Mouse (Mus musculus): Measurements from ENCODE around the gene Fhl3.

Fhl3 gene

DNA sequence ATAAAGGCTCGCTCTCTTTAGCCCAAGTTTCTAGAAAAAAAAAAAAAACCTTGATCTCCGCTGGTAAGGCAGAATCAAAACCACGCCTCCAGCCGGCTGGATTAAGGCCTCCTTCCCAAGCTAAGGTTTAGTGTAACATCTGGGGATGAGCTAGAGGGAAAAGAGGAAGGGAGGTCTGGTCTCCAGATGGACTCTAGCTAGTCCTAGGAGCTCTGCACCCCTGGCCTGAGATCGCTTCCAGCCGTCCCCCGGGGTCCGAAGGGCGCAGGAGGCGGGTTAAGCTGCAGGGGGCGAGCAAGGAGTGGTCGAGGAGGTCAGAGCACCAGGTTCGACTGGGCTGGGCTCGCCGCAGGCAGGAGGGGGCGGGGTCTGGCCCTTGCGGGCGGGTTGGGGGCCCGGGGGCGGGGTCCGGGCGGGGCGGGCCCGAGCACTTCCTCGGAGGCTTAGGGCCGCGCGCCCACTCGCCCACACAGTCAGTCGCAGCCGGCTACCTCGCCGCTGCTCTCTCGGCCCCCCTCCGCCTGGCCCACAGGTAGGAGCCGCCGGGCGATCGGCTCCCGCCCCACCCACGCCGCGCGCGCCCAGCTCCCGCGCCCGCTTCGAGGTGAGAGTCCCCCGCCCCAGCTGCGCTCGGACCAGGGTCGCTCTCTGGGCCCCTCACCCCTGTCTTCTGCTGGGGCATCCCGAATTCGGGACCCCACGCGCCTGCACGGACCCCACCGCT lies at the start of gene Fhl3:
Gene Fhl3 (plus strand): TSS at position 454 of the 724 bp plus-strand sequence.
- no peak for DNase-seq (ENCODE audit: low read depth)

DNA sequence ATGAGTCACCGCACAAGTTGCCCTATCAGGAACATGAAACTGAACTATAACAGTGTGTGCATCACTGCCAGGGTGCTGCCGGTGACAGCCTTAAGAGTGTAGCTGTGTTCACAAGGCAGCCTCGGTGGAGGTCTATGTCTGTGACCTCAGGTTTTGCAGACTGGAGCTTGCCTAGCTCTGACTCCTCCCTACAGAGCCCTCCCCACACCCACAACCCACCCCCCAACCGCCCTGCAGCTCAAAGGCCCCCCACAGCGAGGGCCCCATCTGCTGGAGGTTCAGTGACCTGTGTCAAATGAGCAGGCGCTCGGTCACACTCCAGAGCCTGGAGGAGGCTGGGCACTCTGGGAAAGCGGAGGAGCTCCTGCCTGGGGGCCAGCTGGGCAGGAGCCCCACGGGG lies 47.6 kb upstream of the Fhl3 start:
- no peak for DNase-seq (ENCODE audit: low read depth)

DNA sequence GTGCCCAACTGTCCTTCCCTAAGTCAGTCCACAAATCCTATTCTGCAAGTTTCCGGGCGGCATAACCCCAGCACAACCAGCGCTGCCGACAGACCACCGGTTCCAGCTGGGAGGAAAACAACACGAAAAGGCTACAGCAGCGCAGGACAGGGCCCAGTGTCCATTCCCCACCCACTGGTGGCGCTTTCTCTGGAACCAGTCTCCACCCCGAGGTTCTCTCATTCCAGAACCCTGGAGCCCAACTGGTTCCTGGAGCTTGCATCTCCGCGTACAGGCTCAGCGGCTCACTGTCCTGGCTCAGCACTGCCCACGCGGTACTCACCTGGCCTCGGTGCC lies 44.0 kb upstream of the Fhl3 start, which contains the start of gene Pou3f1:
Gene Pou3f1 (plus strand): TSS at position 290 of the 336 bp plus-strand sequence.
- DNase-seq (ENCODE audit: low read depth): no peak

DNA sequence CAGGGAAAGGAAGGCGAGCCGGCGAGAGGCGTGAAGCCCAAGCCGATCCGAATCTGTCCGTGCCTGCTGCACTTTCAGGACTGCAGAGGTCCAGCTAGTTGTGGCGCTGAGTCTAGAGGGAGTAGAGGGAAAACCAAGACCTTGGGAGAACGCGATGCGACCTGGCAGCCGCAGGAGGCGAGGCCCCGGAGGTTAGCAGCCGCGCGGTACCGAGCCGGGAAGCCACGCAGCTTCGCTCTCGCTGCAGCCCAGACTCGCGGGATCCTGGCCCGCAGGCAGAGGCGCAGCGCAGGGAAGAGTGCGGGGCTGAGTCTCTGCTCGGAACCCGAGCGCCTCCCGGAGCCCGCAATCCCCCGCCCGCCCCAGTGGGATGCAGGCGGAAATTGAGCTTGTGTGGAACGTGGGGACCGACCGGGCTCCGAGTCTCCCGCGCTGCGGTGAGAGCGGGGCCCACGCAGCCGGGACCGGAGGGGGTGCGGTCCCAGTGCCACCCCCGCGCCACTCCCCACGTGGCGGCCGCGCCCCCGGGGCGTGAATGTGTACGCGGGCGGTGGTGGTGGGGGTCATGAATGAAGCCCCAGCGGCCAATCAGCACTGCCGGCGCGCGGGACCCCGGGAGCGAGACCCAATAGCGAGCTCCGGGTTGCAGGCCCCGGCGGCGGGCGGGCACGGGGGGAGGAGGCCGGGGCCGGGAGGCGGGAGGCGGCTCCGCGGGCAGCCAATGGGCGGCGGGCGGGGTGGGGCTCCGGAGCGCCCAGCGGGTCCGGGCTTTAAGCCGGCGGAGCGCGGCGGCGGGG lies 43.4 kb upstream of the Fhl3 start:
- peak; percentile 43 for DNase-seq (ENCODE audit: low read depth)

DNA sequence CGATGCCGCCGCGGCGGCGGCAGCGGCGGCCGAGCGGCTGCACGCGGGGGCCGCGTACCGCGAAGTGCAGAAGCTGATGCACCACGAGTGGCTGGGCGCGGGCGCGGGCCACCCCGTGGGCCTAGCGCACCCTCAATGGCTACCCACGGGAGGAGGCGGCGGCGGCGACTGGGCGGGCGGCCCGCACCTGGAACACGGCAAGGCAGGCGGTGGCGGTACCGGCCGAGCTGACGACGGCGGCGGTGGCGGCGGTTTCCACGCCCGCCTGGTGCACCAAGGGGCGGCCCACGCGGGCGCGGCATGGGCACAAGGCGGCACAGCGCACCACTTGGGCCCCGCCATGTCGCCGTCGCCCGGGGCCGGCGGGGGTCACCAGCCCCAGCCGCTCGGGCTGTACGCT lies 42.7 kb upstream of the Fhl3 start:
- no peak for DNase-seq (ENCODE audit: low read depth)

DNA sequence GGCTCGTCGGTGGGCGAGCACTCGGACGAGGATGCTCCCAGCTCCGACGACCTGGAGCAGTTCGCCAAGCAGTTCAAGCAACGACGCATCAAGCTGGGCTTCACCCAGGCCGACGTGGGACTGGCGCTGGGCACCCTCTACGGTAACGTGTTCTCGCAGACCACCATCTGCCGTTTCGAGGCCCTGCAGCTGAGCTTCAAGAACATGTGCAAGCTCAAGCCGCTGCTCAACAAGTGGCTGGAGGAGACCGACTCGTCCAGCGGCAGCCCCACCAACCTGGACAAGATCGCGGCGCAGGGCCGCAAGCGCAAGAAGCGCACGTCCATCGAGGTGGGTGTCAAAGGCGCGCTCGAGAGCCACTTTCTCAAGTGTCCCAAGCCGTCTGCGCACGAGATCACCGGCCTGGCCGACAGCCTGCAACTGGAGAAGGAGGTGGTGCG lies 42.1 kb upstream of the Fhl3 start:
- DNase-seq (ENCODE audit: low read depth): no peak

DNA sequence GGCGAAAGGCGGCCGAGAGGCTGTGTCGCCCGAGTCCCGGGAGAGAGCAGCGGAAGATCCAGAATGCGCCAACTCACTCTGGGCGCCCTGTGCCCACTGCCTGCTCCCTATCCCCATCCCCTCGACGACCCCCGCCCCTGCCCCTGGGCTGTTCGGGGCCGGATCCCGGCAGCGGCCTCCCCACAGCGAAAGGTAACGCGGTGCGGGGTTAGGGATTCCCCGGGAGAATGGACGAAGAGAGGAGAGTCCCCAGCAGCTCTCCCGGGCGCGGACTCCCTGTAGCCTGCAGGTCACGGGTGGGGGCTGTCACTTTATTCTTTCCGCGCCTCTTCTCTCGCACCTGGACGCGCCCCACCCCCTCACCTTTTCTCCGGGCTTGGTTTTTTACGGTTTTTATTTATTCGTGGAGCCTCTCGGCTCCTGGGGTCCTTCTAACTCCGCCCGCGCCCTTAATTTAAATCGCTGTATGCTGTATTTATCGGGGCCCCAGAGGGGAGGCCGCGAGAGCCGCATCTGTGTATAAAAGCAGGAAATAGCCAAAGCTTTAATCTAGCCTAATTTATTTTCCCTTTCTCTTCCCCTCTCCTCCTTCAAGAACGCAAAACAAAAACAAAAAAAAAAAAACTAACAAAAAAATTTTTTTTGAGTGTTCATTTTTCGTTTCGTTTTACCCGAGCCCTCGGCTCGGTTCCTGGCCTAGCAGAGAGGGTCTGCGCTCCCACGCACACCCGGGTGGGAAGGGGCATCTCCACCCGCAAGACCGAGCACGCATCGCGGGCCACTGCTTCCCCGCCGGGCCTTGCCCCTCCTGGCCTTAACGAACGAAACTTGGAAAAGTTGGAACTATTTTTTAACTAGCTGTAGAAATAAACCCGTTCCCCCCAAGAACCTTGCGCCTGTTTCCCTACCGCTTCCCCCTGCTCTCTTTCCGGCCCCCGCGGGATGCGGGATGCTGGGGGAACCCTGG lies 41.0 kb upstream of the Fhl3 start:
- no peak for DNase-seq (ENCODE audit: low read depth)

DNA sequence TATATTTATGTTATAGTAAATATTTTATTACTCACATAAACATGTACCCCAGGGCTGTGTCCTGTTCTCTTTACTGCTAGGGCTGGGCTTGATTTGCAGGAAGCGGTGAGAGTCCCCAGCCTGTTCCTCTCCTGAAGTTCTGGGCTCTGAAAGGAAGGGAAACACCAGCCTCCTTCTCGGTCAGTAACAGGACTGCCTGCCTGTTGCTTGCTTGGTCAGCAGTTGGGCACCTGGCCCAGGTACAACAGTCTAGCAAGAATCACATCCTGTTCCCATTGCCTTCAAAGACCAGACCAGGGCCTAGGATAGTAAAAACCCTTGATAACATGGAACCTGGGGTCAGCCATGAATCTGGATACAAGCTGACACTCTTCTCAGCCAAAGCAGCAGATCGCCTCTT lies 39.9 kb upstream of the Fhl3 start:
- no peak for DNase-seq (ENCODE audit: low read depth)

DNA sequence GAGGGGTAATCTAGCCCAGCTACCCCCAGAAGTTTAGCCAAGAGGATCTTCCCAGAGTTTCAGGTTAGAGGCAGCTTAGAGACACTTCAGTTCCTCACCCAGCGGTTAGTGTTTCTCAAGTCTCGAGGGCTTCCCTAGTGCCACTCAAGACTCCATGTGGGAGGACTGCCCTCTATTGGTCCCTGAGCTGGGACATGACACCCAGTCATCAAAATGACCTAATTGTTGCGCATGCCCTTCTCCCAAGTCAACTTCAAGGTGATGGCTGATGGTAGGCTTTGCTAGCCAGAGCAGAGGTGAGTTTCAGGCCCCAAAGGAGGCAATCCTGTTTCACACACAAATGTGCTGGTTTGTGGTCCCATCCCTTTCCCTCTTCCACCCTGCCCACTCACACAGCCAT lies 37.5 kb upstream of the Fhl3 start:
- DNase-seq (ENCODE audit: low read depth): no peak

DNA sequence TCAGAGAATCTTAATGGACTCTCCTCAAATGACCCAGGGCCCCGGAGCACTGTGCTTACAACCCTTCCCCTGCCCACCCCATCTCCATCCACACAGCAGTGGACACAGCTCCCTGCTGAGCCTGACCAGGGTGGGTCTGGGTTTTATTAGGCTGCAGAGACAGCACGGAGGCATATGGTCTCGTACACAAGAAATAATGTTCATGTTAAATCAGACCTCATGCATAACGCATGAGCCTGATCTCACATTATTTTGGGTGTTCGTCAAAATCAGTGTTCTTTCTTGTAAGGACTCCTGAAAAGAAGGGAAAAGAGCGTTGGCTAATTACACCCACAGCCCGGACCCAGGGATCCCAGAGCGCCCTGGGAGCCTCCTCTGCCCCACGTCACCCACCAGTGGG lies 36.3 kb upstream of the Fhl3 start:
- no peak for DNase-seq (ENCODE audit: low read depth)

DNA sequence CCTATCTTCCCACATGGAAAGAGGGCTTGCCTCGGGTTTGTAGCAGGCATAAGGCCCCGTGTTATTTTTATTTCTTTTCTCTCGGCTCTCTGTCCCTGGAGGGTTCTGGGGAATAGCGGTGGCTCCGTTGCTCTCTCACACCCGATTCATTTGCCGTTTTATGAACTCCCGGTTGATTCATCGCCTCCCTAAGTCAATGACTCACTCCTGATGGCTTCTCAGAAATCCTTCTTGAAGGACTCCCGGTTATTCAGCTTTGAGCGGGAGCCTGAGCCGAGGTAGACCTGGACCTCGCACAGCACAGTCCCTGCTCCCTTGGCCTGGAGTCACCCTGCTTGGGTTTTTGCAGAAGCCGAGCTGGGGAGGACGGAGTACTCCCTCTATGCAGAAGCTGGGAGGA lies 35.9 kb upstream of the Fhl3 start:
- DNase-seq (ENCODE audit: low read depth): no peak

DNA sequence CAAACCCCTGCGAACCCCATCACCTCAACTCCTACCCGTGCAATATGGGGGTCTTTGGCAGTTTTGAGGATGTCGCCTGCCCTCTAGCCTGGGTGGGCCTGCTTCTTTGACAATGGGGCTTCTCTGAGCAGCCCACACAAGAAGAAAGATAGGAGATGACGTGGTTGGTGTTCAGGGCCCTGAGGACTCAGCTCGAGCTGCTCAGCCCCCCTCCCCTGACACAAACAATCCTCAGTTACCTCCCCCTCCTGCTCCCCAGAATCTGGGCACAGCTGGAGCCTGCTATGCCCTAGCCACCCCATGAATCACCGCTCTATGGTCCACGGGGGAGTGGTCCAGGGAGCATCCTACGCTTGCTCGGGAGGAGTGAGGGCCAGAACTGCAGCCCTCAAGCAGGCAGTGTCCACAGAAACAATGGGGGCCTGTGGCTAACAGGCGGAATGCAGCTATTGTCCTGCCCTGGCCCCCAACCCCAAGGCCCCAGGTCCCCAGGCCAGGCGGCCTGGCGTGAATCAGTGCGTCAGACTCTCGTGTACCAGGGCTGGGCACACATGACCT lies 32.9 kb upstream of the Fhl3 start:
- DNase-seq (ENCODE audit: low read depth): no peak

DNA sequence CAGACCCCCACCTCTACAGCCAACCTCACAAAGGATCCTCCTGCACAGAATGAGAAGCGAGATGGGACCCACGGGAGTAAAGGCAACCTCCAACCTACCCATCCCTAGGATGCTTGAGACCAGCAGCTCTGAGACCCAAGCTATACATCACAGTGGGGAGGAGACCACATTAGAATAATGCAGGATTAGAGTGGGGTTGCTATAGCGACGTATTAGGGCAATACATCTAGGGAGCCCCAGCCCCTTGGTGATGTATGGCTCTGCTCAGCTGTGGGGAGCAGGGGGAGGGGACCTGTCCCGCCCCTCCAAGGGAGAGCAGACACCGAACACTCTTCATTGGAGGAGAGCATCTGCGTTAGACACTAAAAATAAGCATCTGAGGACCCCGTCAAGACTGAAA lies 32.4 kb upstream of the Fhl3 start:
- no peak for DNase-seq (ENCODE audit: low read depth)

DNA sequence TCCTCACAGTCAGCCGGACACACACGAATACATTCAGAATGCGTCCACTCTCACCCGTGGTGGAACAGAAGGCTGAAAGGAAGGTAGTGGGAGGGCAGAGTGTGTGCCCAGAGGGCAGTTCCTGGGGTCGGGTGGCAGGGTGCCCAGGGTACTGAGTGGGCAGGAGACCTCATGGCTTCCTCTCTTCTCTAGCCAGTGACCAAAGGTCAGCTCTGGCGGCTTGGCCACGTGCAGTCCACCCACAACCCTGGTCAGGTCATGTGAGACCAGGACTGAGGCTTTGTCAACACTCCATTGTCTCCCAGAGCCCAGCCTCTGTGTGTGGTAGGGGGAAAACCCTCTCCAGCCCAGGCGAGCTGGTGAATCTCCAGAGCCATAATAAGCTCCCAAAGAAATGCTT lies 30.3 kb upstream of the Fhl3 start:
- no peak for DNase-seq (ENCODE audit: low read depth)

DNA sequence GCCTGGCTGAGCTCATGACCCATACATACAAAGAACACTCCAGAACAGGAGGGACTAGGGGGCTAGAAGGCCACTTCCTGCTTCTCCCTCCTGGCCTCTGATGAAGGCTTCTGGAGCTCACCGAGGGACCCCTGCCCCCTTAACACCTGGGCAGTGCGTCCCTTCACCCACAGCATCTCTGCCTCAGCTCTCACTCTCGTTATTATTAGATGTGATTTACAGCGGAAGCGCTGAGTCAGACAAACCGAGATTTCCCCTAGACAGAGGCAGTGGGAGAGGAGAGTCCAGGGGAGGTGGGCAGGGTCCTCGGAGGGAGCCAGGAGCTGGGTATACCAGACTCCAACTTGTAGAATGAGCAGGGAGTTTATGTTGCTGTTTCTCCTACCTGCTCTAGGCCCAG lies 28.9 kb upstream of the Fhl3 start:
- no peak for DNase-seq (ENCODE audit: low read depth)

DNA sequence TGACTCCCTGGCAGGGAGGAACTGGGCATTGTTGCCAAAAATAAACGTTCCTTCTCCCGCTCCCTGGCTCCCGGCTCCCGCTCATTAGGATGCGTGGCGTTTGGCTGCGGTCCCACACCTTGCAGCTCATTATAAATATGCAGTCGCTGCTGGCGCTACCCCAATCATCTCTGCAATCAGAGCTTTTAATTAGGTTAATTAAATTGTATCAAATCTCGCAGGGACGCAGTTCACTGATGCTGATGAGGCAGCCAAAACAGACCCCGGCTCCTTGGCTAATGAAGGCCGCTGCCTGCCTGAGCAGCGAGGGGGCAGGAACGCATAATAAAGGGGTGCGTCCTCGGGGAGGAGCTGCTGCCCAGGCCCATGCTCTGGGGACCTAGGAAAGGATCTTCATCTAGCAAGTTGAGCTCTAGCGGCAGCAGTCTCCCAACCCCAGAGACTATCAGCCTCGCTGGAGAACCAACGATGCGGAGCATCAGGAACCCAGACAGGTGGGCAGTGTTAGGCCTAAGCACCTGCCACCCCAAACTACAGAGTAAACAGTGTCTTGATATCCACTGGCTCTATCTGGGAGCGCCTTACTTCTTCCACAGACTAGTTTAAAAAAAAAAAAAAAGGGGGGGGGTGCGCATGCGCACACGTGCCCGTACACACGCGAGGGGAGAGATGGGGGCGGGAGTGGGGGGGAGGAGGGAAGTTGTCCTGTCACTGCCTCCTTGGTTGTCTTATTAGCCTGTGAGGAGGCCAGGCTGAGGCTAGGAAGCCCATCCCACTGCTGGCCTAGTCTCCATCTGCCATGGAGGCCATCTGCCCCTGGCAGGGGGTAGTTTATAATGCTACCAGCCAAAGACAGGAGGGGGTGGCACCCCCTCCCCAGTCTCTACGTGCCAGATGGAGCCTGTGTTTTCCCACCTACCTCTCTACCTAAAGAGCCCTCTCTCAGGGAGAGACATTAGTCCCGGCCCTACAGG lies 27.9 kb upstream of the Fhl3 start:
- DNase-seq (ENCODE audit: low read depth): no peak

DNA sequence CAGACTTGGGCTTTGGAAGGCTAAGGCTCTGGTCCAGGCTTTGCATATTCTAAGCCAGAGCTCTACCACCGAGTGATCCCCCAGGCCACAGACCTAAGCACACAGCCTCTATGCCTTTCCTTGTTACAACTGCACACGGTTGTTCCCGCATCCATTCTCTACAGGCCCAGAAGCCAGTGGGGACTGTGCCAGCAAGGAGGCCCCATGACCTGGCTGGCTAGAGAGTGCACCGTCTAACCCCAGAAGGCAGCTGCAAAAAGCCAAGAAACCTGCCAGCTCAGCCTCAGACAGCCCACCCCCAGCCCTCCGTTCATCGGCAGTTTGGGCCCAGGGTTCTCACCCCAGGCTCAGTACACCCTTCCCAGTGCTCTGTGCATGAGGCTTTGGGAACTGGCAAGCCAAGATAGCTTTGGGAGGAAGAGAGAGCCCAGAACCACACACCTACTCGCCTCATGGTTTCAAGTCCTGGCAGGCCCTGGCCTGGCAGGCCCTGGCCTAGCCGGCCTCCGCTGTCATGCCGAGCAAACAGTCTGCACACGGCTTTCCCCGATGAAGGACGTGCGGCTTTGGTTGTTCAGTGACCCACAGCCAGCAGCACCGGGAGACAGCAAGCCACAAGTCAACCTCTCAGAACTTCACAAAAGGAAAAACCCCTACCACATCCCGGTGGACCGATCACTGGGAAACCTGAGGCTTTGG lies 26.0 kb upstream of the Fhl3 start:
- no peak for DNase-seq (ENCODE audit: low read depth)

DNA sequence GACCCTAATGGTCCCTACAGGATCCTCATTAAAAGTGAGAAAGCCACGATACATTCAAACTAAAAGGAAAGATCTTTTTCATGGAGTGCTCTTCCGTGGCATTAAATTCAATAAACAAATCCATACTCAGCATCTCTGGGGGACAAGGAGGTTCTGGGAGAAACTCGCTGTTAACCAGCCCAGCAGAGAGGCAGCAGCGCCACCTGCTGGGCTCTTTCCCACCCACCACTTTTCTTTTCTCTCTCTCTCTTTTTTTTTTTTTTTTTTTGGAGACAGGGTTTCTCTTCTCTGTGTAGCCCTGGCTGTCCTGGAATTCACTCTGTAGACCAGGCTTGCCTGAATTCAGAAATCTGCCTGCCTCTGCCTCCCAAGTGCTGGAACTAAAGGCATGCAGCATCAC lies 25.5 kb upstream of the Fhl3 start:
- DNase-seq (ENCODE audit: low read depth): peak; percentile 49

DNA sequence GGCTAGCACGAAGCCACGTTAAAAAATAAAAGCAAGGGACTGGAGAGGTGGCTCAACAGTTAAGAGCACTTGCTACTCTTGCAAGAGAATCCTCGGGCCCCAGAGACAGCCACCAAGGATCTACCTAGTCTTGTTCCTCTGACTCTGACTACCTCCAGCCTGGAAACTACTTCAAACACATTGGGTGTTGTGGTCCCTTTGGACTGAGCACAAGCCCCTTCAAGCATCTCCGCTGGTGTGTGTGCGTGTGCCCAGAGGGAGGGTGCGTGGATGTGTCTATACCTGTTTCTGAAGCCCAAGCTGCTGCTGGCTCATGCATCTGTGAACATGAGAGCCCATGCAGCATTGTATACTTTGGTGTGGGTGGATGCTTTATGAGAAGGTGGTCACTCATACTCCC lies 24.5 kb upstream of the Fhl3 start:
- DNase-seq (ENCODE audit: low read depth): no peak

DNA sequence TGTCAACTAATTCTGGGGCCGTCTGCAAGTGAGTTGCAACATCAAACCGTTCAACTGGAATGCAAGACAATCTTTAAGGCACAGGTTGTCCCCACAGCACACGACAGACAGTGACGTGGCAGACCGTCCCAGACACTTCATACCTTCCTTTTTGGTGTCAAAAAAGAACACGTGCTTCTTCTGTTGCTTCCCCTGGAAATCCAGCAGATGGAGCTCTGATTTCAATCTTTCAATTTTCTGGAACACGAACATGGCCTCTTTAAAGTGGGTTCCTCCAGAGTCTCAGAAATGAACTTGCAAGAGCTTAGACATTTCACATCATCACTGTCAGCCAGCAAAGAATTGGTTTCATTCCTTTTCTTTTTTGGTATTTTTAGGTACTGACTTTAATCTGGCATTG lies 18.2 kb upstream of the Fhl3 start:
- no peak for DNase-seq (ENCODE audit: low read depth)

Measured in c-Kit-positive CD71-negative TER-119-negative erythroid progenitor cells, embryonic 14.5 days (primary cell).